Mouse (Mus musculus) neutrophil, adult 65 days (primary cell): ENCODE data around the gene Snrpn. TPM values are rescaled to one million over a fixed set of nuclear protein-coding genes. Genes with fewer than 3 reads are reported as not detected.

Source experiments
- total RNA-seq: library from RNA; stranded (reverse); gene quantifications from 2 replicates; pipeline ENCODE4 v1.2.4, GENCODE M21; 2023

The Snrpn gene
- total RNA-seq = not detected in 2 replicates

DNA sequence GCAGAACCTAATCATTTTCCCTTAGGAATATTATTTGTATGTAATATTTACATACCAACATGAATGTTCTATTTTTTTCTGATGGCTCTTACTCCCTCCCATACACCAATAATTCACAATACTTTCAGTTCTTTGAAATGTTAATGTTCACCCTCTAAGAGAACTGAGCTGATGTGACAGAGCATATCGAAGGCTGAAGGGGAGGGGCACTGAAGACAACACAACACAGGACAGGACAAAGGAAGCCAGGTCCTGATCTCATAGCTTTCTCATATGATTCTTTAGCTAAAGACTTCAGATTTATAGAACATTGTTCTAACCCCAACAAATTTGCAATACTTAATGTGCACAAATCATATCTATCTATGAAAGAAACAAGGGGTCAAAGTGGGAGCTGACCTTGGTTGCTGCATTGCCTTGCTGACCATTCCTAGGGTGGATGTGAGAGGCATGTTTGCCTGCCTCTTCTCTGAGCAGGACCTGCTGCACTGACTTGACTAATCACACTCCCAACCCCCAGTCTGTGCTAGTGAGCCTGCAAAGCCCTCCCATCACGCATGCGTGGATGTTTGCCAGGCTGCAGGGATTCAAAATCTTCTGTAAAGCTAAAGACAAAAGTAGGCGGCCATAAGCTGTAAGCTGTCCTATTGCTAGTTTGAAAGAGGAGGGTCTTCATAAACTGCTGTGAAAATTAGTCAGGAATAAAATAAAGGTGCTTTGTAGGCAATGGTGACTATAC lies at the start of gene Snrpn:
TSS of gene Snrpn (minus strand) at position 478 of the 739 bp plus-strand sequence.

DNA sequence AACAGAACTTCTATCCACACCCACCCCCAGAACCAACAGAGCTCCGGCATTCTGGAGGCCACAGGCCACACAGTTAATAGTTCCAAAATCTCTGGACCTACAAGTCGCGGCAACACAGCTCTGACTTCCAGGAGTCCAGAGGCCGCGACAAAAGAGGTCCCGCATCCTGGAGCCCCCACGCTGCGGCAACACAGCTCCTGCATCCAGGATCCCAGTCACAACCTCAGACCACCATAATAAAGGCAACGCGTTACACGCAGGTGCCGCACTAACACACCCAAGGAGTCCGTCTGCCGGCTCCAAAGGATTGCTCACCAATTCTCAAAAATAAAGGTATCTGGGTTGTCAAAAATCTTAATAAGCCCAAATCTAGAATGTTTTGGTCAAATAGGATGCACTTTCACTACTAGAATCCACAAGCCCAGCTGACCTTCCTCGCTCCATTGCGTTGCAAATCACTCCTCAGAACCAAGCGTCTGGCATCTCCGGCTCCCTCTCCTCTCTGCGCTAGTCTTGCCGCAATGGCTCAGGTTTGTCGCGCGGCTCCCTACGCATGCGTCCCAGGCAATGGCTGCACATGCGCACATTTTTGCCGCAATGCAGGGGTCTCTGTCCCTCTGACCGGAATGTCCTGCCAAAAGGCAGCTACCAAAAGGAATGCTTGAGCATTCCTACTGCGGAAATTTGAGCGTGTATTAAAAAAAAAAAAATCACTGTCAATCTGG lies 135.3 kb downstream of the Snrpn start, which contains the start of the genes Snurf and Gm38393:
TSS of gene Snurf (minus strand) at position 444 of the 725 bp plus-strand sequence.
TSS of gene Gm38393 (minus strand) at position 459 of the 725 bp plus-strand sequence.

Other genes starting within 250 kb of the Snrpn start
- gene Snurf, start 135.2 kb downstream of the Snrpn start, total RNA-seq = not detected in 2 replicates
- not detected in 2 replicates for gene Gm38393, start 135.2 kb downstream of the Snrpn start, total RNA-seq